Mouse (Mus musculus) MEL (cell line): ENCODE data around the gene 1700010B08Rik. TPM values are rescaled to one million over a fixed set of nuclear protein-coding genes. Genes with fewer than 3 reads are reported as not detected.

Experiments used
- DNase-seq: peaks from one replicate; pipeline ENCODE4 v3.0.0; 2011; ENCODE audit warnings: low read depth, low spot score
- H3K27ac ChIP-seq: 2 replicates; pipeline ENCODE4 v1.5.1; 2012; ENCODE audit warnings: low read depth, mild to moderate bottlenecking, control low read depth, low read length, moderate library complexity; ENCODE audit not compliant: control insufficient read depth
- H3K27me3 ChIP-seq, 2 experiments: fragments of 150-350 bp in 1 of 2; sonication (generic) in 1 of 2; 2 replicates each; pipeline ENCODE4 v1.6.1; 2012; ENCODE audit warnings: low read length in 2 of 2, mild to moderate bottlenecking in 2 of 2, improper control_type of control experiment in 1 of 2, moderate library complexity in 1 of 2; ENCODE audit not compliant: insufficient read depth in 2 of 2, control insufficient read depth in 1 of 2
- H3K36me3 ChIP-seq, 2 experiments: 2 replicates each; pipeline ENCODE4 v1.6.1; 2012 to 2014; ENCODE audit warnings: low read length in 2 of 2, improper control_type of control experiment in 1 of 2, inconsistent platforms in 1 of 2, mild to moderate bottlenecking in 1 of 2; ENCODE audit not compliant: insufficient read depth in 2 of 2, control insufficient read depth in 1 of 2
- H3K4me1 ChIP-seq, 2 experiments: fragments of 150-350 bp in 1 of 2; sonication (generic) in 1 of 2; 2 replicates each; pipeline ENCODE4 v1.6.1; 2012; ENCODE audit warnings: low read length in 2 of 2, improper control_type of control experiment in 1 of 2, mild to moderate bottlenecking in 1 of 2; ENCODE audit not compliant: insufficient read depth in 2 of 2, control insufficient read depth in 1 of 2
- H3K4me3 ChIP-seq, 2 experiments: fragments of 150-350 bp in 1 of 2; sonication (generic) in 1 of 2; 2 replicates each; pipeline ENCODE4 v1.5.1; 2012; ENCODE audit warnings: low read depth in 2 of 2, low read length in 2 of 2, mild to moderate bottlenecking in 2 of 2, moderate library complexity in 2 of 2, control low read depth in 1 of 2, improper control_type of control experiment in 1 of 2; ENCODE audit not compliant: control insufficient read depth in 1 of 2, insufficient read depth in 1 of 2
- H3K79me2 ChIP-seq: 2 replicates; pipeline ENCODE4 v1.6.1; 2012; ENCODE audit warnings: mild to moderate bottlenecking, low read length, moderate library complexity; ENCODE audit not compliant: control insufficient read depth, poor library complexity, insufficient read depth
- H3K9ac ChIP-seq: 2 replicates; pipeline ENCODE4 v1.6.1; 2012; ENCODE audit warnings: low read depth, mild to moderate bottlenecking, control low read depth, low read length, moderate library complexity; ENCODE audit not compliant: control insufficient read depth, poor library complexity, severe bottlenecking
- H3K9me3 ChIP-seq: fragments of 150-350 bp; sonication (generic); replicated peaks from 2 replicates; pipeline ENCODE4 v1.6.1; 2012; ENCODE audit warnings: mild to moderate bottlenecking, low read length, improper control_type of control experiment, moderate library complexity; ENCODE audit not compliant: insufficient read depth
- CHD1 ChIP-seq: IDR thresholded peaks from 2 replicates; pipeline ENCODE4 v1.6.1; 2012; ENCODE audit warnings: low read depth, mild to moderate bottlenecking, inconsistent platforms, low read length, improper control_type of control experiment
- CHD2 ChIP-seq: IDR thresholded peaks from 2 replicates; pipeline ENCODE4 v1.6.1; 2011; ENCODE audit warnings: low read length, improper control_type of control experiment
- E2F4 ChIP-seq: IDR thresholded peaks from 2 replicates; pipeline ENCODE4 v1.6.1; 2011; ENCODE audit warnings: low read depth, low read length, improper control_type of control experiment, borderline replicate concordance
- ETS1 ChIP-seq: IDR thresholded peaks from 2 replicates; pipeline ENCODE4 v1.6.1; 2012; ENCODE audit warnings: low read depth, mild to moderate bottlenecking, inconsistent platforms, low read length, improper control_type of control experiment, moderate library complexity
- JUND ChIP-seq: IDR thresholded peaks from 2 replicates; pipeline ENCODE4 v1.6.1; 2011; ENCODE audit warnings: low read depth, mild to moderate bottlenecking, improper control_type of control experiment, low read length
- KAT2A ChIP-seq: conservative IDR thresholded peaks from 2 replicates; pipeline ENCODE4 v1.6.1; 2012; ENCODE audit warnings: low read depth, low read length, improper control_type of control experiment, inconsistent platforms
- MAFK ChIP-seq: IDR thresholded peaks from 2 replicates; pipeline ENCODE4 v1.6.1; 2011; ENCODE audit warnings: low read depth, mild to moderate bottlenecking, low read length, improper control_type of control experiment, borderline replicate concordance
- MAZ ChIP-seq: IDR thresholded peaks from 2 replicates; pipeline ENCODE4 v1.6.1; 2012; ENCODE audit warnings: low read depth, mild to moderate bottlenecking, inconsistent platforms, low read length, improper control_type of control experiment
- MEF2A ChIP-seq: IDR thresholded peaks from 2 replicates; pipeline ENCODE4 v1.6.1; 2014; ENCODE audit warnings: low read depth, mild to moderate bottlenecking, inconsistent platforms, low read length, improper control_type of control experiment; ENCODE audit not compliant: poor library complexity, insufficient replicate concordance, severe bottlenecking; ENCODE audit errors: extremely low read depth
- MYB ChIP-seq: IDR thresholded peaks from 2 replicates; pipeline ENCODE4 v1.6.1; 2011; ENCODE audit warnings: mild to moderate bottlenecking, low read depth, low read length, improper control_type of control experiment
- NELFE ChIP-seq: IDR thresholded peaks from 2 replicates; pipeline ENCODE4 v1.6.1; 2011; ENCODE audit warnings: low read depth, low read length, improper control_type of control experiment
- POLR2AphosphoS2 ChIP-seq: IDR thresholded peaks from 2 replicates; pipeline ENCODE4 v1.6.1; 2011; ENCODE audit warnings: low read length, improper control_type of control experiment
- POLR2AphosphoS5 ChIP-seq: IDR thresholded peaks from 2 replicates; pipeline ENCODE4 v1.6.1; 2012; ENCODE audit warnings: low read depth, borderline replicate concordance, mild to moderate bottlenecking, inconsistent platforms, low read length, moderate library complexity, mixed read lengths
- RAD21 ChIP-seq: IDR thresholded peaks from 2 replicates; pipeline ENCODE4 v1.6.1; 2011; ENCODE audit warnings: mild to moderate bottlenecking, low read depth, low read length, improper control_type of control experiment
- RCOR1 ChIP-seq: IDR thresholded peaks from 2 replicates; pipeline ENCODE4 v1.6.1; 2012; ENCODE audit warnings: low read depth, mild to moderate bottlenecking, inconsistent platforms, low read length, improper control_type of control experiment
- SIN3A ChIP-seq: IDR thresholded peaks from 2 replicates; pipeline ENCODE4 v1.6.1; 2012; ENCODE audit warnings: low read length, improper control_type of control experiment, inconsistent platforms
- SMC3 ChIP-seq: IDR thresholded peaks from 2 replicates; pipeline ENCODE4 v1.6.1; 2011; ENCODE audit warnings: low read depth, low read length, improper control_type of control experiment
- TAL1 ChIP-seq: IDR thresholded peaks from 2 replicates; pipeline ENCODE4 v1.6.1; 2012; ENCODE audit warnings: mild to moderate bottlenecking, inconsistent platforms, low read length, moderate library complexity, mixed read lengths
- TBP ChIP-seq: IDR thresholded peaks from 2 replicates; pipeline ENCODE4 v1.8.0; 2011; ENCODE audit warnings: low read depth, low read length, improper control_type of control experiment
- TCF12 ChIP-seq: IDR thresholded peaks from 2 replicates; pipeline ENCODE4 v1.6.1; 2014; ENCODE audit warnings: low read depth, mild to moderate bottlenecking, inconsistent platforms, low read length, improper control_type of control experiment, moderate library complexity
- USF2 ChIP-seq, 2 experiments: IDR thresholded peaks; 2 replicates each; pipeline ENCODE4 v1.6.1; 2011 to 2012; ENCODE audit warnings: improper control_type of control experiment in 2 of 2, low read length in 2 of 2, borderline replicate concordance in 1 of 2, inconsistent platforms in 1 of 2, low read depth in 1 of 2, mild to moderate bottlenecking in 1 of 2; ENCODE audit not compliant: insufficient read depth in 1 of 2
- ZC3H11A ChIP-seq: IDR thresholded peaks from 2 replicates; pipeline ENCODE4 v1.6.1; 2012; ENCODE audit warnings: low read depth, mild to moderate bottlenecking, inconsistent platforms, low read length, improper control_type of control experiment
- ZMIZ1 ChIP-seq: IDR thresholded peaks from 2 replicates; pipeline ENCODE4 v1.6.1; 2012; ENCODE audit warnings: low read depth, mild to moderate bottlenecking, inconsistent platforms, low read length, improper control_type of control experiment, moderate library complexity
- ZNF384 ChIP-seq: IDR thresholded peaks from 2 replicates; pipeline ENCODE4 v1.6.1; 2012; ENCODE audit warnings: low read depth, mild to moderate bottlenecking, inconsistent platforms, low read length, improper control_type of control experiment
- polyA plus RNA-seq, 2 experiments: library from polyadenylated mRNA; stranded (reverse) in 1 of 2; unstranded in 1 of 2; fragments of >175 nt in 1 of 2; fragments of >200 nt in 1 of 2; gene quantifications; 2 replicates each; pipeline versions ENCODE4 v1.2.1 to v1.2.4; 2012; ENCODE audit warnings: low replicate concordance in 2 of 2, low read depth in 1 of 2; ENCODE audit not compliant: insufficient read length in 2 of 2, insufficient read depth in 1 of 2, missing spikeins in 1 of 2
- total RNA-seq: library from RNA; depleted of rRNA; stranded (reverse); fragments of 300-350 nt; gene quantifications from 2 replicates; pipeline ENCODE4 v1.2.3, GENCODE M21; 2012

1700010B08Rik gene
- total and polyA plus RNA-seq, 3 experiments: not detected

- Histone ChIP-seq H3K9me3 (no peaks in the 10 kb centered on the region), H3K27ac (no peak overlapping the region), H3K79me2 (0 out of 2 replicates have a peak, but pooled peaks cover 1% of the 10 kb centered on the region), H3K36me3 (peaks cover 0 to 7% of the 10 kb centered on the region in 2 experiments; a peak in 2 of 4 replicates), H3K27me3 (no peaks in the 10 kb centered on the region), H3K4me3 (no peak overlapping the region), H3K9ac (no peak overlapping the region), H3K4me1 (no peaks in the 10 kb centered on the region)
- DNase-seq: no peak
- no peak for TF ChIP-seq KAT2A
- TF ChIP-seq SIN3A: no peak
- TF ChIP-seq ZNF384: no peak
- no peak for TF ChIP-seq RAD21
- TF ChIP-seq MEF2A: no peak
- no peak for TF ChIP-seq MYB
- TF ChIP-seq ETS1: no peak
- TF ChIP-seq NELFE: no peak
- no peak for TF ChIP-seq ZC3H11A
- TF ChIP-seq CHD1: no peak
- TF ChIP-seq MAFK: no peak
- no peak for TF ChIP-seq TBP
- no peak for TF ChIP-seq MAZ
- TF ChIP-seq TCF12: no peak
Measured at GRCm38 (mm10) chr2:173685781-173686361, 33.3 kb upstream of the 1700010B08Rik start.

- H3K36me3 ChIP-seq: peaks cover 0 to 10% of the 10 kb centered on the region in 2 experiments; a peak in 2 of 4 replicates
- no peaks in the 10 kb centered on the region for H3K9me3 ChIP-seq
- H3K27me3 ChIP-seq: no peaks in the 10 kb centered on the region
- no peak overlapping the region for H3K4me3 ChIP-seq
- TF ChIP-seq ZMIZ1 (no peak), ZC3H11A (no peak), MAZ (no peak), TAL1 (no peak), RCOR1 (no peak), ETS1 (no peak), POLR2AphosphoS2 (no peak), JUND (no peak), E2F4 (no peak), TCF12 (no peak), USF2 (IDR thresholded peaks at IDR 0.05; ENCODE audit: borderline replicate concordance in 1 of 2, insufficient read depth in 1 of 2, low read depth in 1 of 2, low read length in 2 of 2) (no peak), SMC3 (no peak), MEF2A (no peak), MYB (no peak), CHD2 (no peak), POLR2AphosphoS5 (no peak), RAD21 (no peak), ZNF384 (no peak)
- DNase-seq: no peak
- H3K4me1 ChIP-seq: no peaks in the 10 kb centered on the region
- no peak overlapping the region for H3K9ac ChIP-seq
- H3K27ac ChIP-seq: no peak overlapping the region
- 0 out of 2 replicates have a peak, but pooled peaks cover 1% of the 10 kb centered on the region for H3K79me2 ChIP-seq
Measured at GRCm38 (mm10) chr2:173687363-173687762, 31.9 kb upstream of the 1700010B08Rik start.
